8 mouse cellular contexts compared by ENCODE assay signal in genomic region chr11:119919897-119920296, GRCm38 (mm10). TPM values are rescaled to one million over a fixed set of nuclear protein-coding genes. Genes with fewer than 3 reads are reported as not detected.
DNase-seq lines count a peak whose midpoint lies in the region; ATAC-seq and TF ChIP-seq lines count a peak whose summit lies in the region.

No protein-coding gene starts in this region.

- in situ Hi-C loops in ES-E14 (cut with MboI; ENCODE audit: low sequenced_read_pairs in 2 of 2, unreplicated experiment in 2 of 2) = loop anchor here in 1 of 2 experiments (25.0 kb wide), 1 partner anchor 408 kb away; no protein-coding TSS in a partner anchor

- no peak for TF ChIP-seq POLR2A in brain, embryonic 14.5 days (IDR thresholded peaks at IDR 0.05; ENCODE audit: borderline replicate concordance, extremely low read depth, insufficient read depth, insufficient read length, poor library complexity, severe bottlenecking)

- intact Hi-C loops in gastrocnemius, adult 2 months (cut with DNase I) = loop anchor here (1.0 kb wide), 1 partner anchor 13 kb away; no protein-coding TSS in a partner anchor
- intact Hi-C loops in left cerebral cortex, postnatal 10 days (cut with DNase I) = no loop called here

- no peak overlapping the region for H3K4me3 ChIP-seq in ES-E14 (ENCODE audit: insufficient read depth in 1 of 2, low read depth in 1 of 2, low read length in 2 of 2, poor library complexity in 1 of 2, severe bottlenecking in 1 of 2)
- H3K4me3 ChIP-seq in gastrocnemius, adult 2 months = no peak overlapping the region

- H3K4me1 ChIP-seq in ES-E14 (ENCODE audit: control insufficient read depth in 2 of 2, insufficient read depth in 2 of 2, low read length in 2 of 2, poor library complexity in 1 of 2) = peaks cover 0 to 9% of the 10 kb centered on the region in 2 experiments; a peak in 1 of 4 replicates

- no peak overlapping the region for H3K9ac ChIP-seq in ES-E14 (ENCODE audit: insufficient read depth, low read depth, low read length, poor library complexity, severe bottlenecking)

- no peak overlapping the region for H3K27ac ChIP-seq in ES-E14 (ENCODE audit: insufficient read depth, low read depth, low read length, poor library complexity, severe bottlenecking)
- no peak overlapping the region for H3K27ac ChIP-seq in gastrocnemius, adult 2 months

- ATAC-seq in erythroblast, adult 5-6 weeks (replicated peaks; ENCODE audit: low FRiP score, poor library complexity, severe bottlenecking) = no peak

- peaks cover 20% of the 10 kb centered on the region; the same call in 1 of the 2 replicates for H3K36me3 ChIP-seq in ES-E14 (ENCODE audit: control insufficient read depth, insufficient read depth, low read length, poor library complexity, severe bottlenecking)

- TF ChIP-seq CTCF in brain, embryonic 14.5 days (IDR thresholded peaks at IDR 0.05; ENCODE audit: borderline replicate concordance, extremely low read depth, insufficient read depth, insufficient read length) = peak; percentile 77
- TF ChIP-seq CTCF in gastrocnemius, adult 2 months (IDR thresholded peaks at IDR 0.05) = peak; percentile 91

- H3K9me3 ChIP-seq in ES-E14 (ENCODE audit: control insufficient read depth, insufficient read depth, low read depth, low read length) = no peaks in the 10 kb centered on the region

- peak; percentile 73 to 80 for DNase-seq in left cerebral cortex, adult 18-20 months (ENCODE audit: low spot score in 2 of 2)
- DNase-seq in left cerebral cortex, adult 11 months (ENCODE audit: low spot score) = no peak
- DNase-seq in ES-E14 (ENCODE audit: low read depth, low spot score) = peak; percentile 77
- peak; percentile 53 for DNase-seq in brain, embryonic 14.5 days (ENCODE audit: low read depth)
- peak; percentile 76 for DNase-seq in gastrocnemius, adult 2 months
- peak; percentile 65 to 86 for DNase-seq in left cerebral cortex, postnatal 10 days (ENCODE audit: extremely low spot score in 1 of 2, low spot score in 2 of 2)
- peak; percentile 75 to 83 for DNase-seq in natural killer cell, adult 2 months (ENCODE audit: low spot score in 2 of 2)

TF ChIP-seq in ES-E14, 5 proteins besides CTCF, POLR2A, EP300 and RAD21:
- TF ChIP-seq ZC3H11A (IDR thresholded peaks at IDR 0.05; ENCODE audit: borderline replicate concordance, low read depth, low read length) = peak; percentile 69; the same call in 1 of the 2 replicates
- TF ChIP-seq HCFC1 (IDR thresholded peaks at IDR 0.05; ENCODE audit: borderline replicate concordance, insufficient read depth, low read length) = no peak

RNA-seq across cellular contexts. Expression of gene Chmp6, which starts 6.7 kb away (rescaled TPM):
- total RNA-seq in left cerebral cortex, adult 18-20 months (2021) = 10 to 100 TPM; 37.1 to 41.8 TPM
- total RNA-seq in ES-E14 (2012; rRNA removed) = 48.1 and 58.1 TPM in 2 replicates
- 63.2 and 63.6 TPM in 2 replicates for polyA plus RNA-seq in brain, embryonic 14.5 days (2012; rRNA removed)
- 10 to 100 TPM; 29.6 to 31.3 TPM for total RNA-seq in gastrocnemius, adult 2 months (2021)
- 10 to 100 TPM; 43.0 to 46.9 TPM for total RNA-seq in left cerebral cortex, postnatal 10 days (2021)
- 5.9 and 7.7 TPM in 2 replicates for total RNA-seq in erythroblast, adult 5-6 weeks (2015; ENCODE audit: low replicate concordance)
- total RNA-seq in erythroblast, adult 5-6 weeks (2017; ENCODE audit: low replicate concordance) = 3.5 and 6.7 TPM in 2 replicates

RNA-seq across cellular contexts. Expression of gene Baiap2, which starts 22.7 kb away (rescaled TPM):
- total RNA-seq in left cerebral cortex, adult 18-20 months (2021) = 100 to 1,000 TPM; 220 to 272 TPM
- total RNA-seq in ES-E14 (2012; rRNA removed) = 21.8 and 23.3 TPM in 2 replicates
- polyA plus RNA-seq in brain, embryonic 14.5 days (2012; rRNA removed) = 17.8 and 27.9 TPM in 2 replicates
- total RNA-seq in gastrocnemius, adult 2 months (2021) = 1 to 10 TPM; 1.5 to 2.0 TPM
- 100 to 1,000 TPM; 116 to 122 TPM for total RNA-seq in left cerebral cortex, postnatal 10 days (2021)
- total RNA-seq in erythroblast, adult 5-6 weeks (2015; ENCODE audit: low replicate concordance) = 0.42 and 3.5 TPM in 2 replicates
- 1.6 and 2.5 TPM in 2 replicates for total RNA-seq in erythroblast, adult 5-6 weeks (2017; ENCODE audit: low replicate concordance)
